Mouse (Mus musculus) hindbrain, postnatal 0 days (tissue): ENCODE data around the gene Cldn18. TPM values are rescaled to one million over a fixed set of nuclear protein-coding genes. Genes with fewer than 3 reads are reported as not detected.

Source experiments
- ATAC-seq: fragments of 200-750 bp; cut with Nextera tagmentation; 2 replicates; pipeline ENCODE4 v1.8.0; 2017; ENCODE audit warnings: mild to moderate bottlenecking, moderate TSS enrichment, moderate library complexity
- DNase-seq: peaks from one replicate; pipeline ENCODE4 v3.0.0-alpha.2; 2015; ENCODE audit warnings: low spot score
- H3K27ac ChIP-seq: fragments of 300-500 bp; sonication (generic); 2 replicates; pipeline ENCODE4 v1.5.1; 2014; ENCODE audit warnings: mild to moderate bottlenecking
- H3K27me3 ChIP-seq: fragments of 300-500 bp; sonication (generic); 2 replicates; pipeline ENCODE4 v1.6.1; 2014; ENCODE audit warnings: low read length, mixed read lengths; ENCODE audit not compliant: insufficient read depth
- H3K36me3 ChIP-seq: fragments of 300-500 bp; sonication (generic); 2 replicates; pipeline ENCODE4 v1.6.1; 2014; ENCODE audit warnings: low read length, mixed read lengths; ENCODE audit not compliant: insufficient read depth
- H3K4me1 ChIP-seq: fragments of 300-500 bp; sonication (generic); 2 replicates; pipeline ENCODE4 v1.6.1; 2014; ENCODE audit warnings: antibody characterized with exemption, low read length, mixed read lengths; ENCODE audit not compliant: insufficient read depth
- H3K4me2 ChIP-seq: fragments of 300-500 bp; sonication (generic); 2 replicates; pipeline ENCODE4 v1.6.1; 2014; ENCODE audit warnings: low read depth, mild to moderate bottlenecking, low read length, moderate library complexity, mixed read lengths
- H3K4me3 ChIP-seq: fragments of 300-500 bp; sonication (generic); 2 replicates; pipeline ENCODE4 v1.5.1; 2014; ENCODE audit warnings: low read length
- H3K9ac ChIP-seq: fragments of 300-500 bp; sonication (generic); replicated peaks from 2 replicates; pipeline ENCODE4 v1.6.1; 2014; ENCODE audit warnings: mild to moderate bottlenecking, low read length, moderate library complexity, mixed read lengths
- H3K9me3 ChIP-seq: fragments of 300-500 bp; sonication (generic); 2 replicates; pipeline ENCODE4 v1.6.1; 2016; ENCODE audit warnings: low read length, mixed read lengths
- CTCF ChIP-seq: IDR thresholded peaks from 2 replicates; pipeline ENCODE4 v1.5.1; 2016; ENCODE audit warnings: antibody characterized with exemption, control low read depth, low read depth
- WGBS: fragments of 180-500 bp; shearing (Covaris S2); extraction: QIAGEN DNeasy Blood & Tissue Kit; methylation state at CpG from one replicate; pipeline ENCODE4 v1.1.7; 2014; 5-methylcytosine and 5-hydroxymethylcytosine counted together
- polyA plus RNA-seq: library from polyadenylated mRNA; unstranded; fragments of >200 nt; fragmentation: Nextera tagmentation; extraction: Ambion mirVana; gene quantifications from 2 replicates; pipeline ENCODE4 v1.2.1, GENCODE M21; 2015
- total RNA-seq: library from RNA; depleted of rRNA; stranded (reverse); fragments of >200 nt; gene quantifications from 2 replicates; pipeline ENCODE4 v1.2.3, GENCODE M21; 2014

Gene Cldn18
- total and polyA plus RNA-seq, 2 experiments from 2014 or later, result not detected

DNA sequence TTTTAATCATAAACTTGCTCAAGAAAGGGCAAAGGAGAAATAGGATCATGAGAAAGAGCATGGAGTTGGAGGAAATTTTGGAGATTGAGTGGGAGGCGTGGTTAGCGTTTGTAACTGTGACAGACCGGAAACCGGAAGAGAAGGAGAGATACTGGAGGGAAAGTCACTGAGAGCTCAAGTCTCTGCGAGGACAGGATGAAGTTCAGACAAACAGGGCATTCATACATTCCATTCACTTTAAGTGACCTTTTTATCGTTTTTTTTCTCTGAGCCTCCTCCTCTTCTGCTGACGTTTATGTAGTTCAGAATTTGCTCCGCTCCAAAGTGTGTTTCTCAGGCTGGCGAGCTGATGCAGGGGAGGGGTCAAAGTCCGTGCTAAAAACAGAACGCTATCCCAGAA, 10.8 kb upstream of the Cldn18 start:
- H3K4me3 ChIP-seq, result no peak overlapping the region

DNA sequence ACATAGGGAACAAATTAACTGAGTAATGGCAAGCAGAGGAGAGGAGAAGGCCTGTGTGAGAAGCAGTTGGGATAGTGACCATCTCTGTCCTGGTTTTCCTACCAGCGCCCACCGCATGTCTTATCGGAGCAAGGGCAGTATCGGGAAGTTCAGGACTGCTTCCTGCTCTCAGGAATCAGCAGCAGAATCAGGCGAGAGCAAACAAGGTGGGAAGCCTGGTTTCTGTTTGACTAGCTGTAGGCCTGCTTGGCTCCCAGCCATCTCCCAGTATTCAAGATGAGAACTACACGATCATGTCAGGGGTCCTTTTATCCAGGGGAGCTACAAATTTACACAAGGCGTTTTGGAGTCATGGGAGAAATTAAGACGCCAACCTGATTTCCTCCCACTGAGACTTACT, 8.2 kb upstream of the Cldn18 start:
- TF ChIP-seq CTCF, result no peak
- no peak overlapping the region for H3K9ac ChIP-seq
- H3K4me1 ChIP-seq, result no peaks in the 10 kb centered on the region
- 74% methylated on average over 8 of the region's 8 CpGs for WGBS
- no peak overlapping the region for H3K4me2 ChIP-seq
- DNase-seq (no peak), ATAC-seq (no peak)
- no peaks in the 10 kb centered on the region for H3K27me3 ChIP-seq
- H3K27ac ChIP-seq, result no peak overlapping the region
- no peaks in the 10 kb centered on the region for H3K9me3 ChIP-seq
- H3K4me3 ChIP-seq, result no peak overlapping the region
- H3K36me3 ChIP-seq, result no peaks in the 10 kb centered on the region

More for the DNA sequence above, 10.8 kb upstream of the Cldn18 start:
- WGBS, result 69% methylated on average over 11 of the region's 11 CpGs
- ATAC-seq, result no peak
- no peak overlapping the region for H3K9ac ChIP-seq
- H3K27ac ChIP-seq, result no peak overlapping the region
- no peak for TF ChIP-seq CTCF
- H3K4me1 ChIP-seq, result no peaks in the 10 kb centered on the region
- no peaks in the 10 kb centered on the region for H3K27me3 ChIP-seq
- no peak overlapping the region for H3K4me2 ChIP-seq
- no peaks in the 10 kb centered on the region for H3K36me3 ChIP-seq
- H3K9me3 ChIP-seq, result no peaks in the 10 kb centered on the region
- DNase-seq, result no peak

DNA sequence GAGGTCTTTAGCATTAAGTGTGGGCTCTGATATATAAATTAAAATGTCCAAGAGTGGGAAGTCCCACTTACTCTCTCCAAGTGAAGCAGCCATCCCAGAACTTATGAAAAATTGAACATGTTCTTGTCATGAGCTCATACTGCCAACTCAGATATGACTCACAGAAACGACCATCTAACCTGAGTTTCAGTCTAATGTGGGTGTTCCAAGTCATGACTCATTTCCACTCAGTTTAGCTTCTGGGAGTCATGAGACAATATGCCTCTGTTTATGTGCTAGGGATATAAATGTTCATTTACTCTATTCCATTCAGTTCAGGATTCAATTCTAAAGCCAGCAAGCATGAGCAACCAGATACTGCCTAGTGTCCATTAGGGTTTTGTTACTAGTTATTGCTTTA, 2.9 kb upstream of the Cldn18 start:
- H3K27me3 ChIP-seq, result no peaks in the 10 kb centered on the region
- H3K4me2 ChIP-seq, result no peak overlapping the region
- H3K4me1 ChIP-seq, result no peaks in the 10 kb centered on the region
- TF ChIP-seq CTCF, result no peak
- no peak for ATAC-seq
- H3K36me3 ChIP-seq, result no peaks in the 10 kb centered on the region
- no peaks in the 10 kb centered on the region for H3K9me3 ChIP-seq
- 44% methylated on average over 1 of the region's 1 CpGs for WGBS
- no peak overlapping the region for H3K9ac ChIP-seq
- DNase-seq, result no peak
- no peak overlapping the region for H3K27ac ChIP-seq
- no peak overlapping the region for H3K4me3 ChIP-seq

DNA sequence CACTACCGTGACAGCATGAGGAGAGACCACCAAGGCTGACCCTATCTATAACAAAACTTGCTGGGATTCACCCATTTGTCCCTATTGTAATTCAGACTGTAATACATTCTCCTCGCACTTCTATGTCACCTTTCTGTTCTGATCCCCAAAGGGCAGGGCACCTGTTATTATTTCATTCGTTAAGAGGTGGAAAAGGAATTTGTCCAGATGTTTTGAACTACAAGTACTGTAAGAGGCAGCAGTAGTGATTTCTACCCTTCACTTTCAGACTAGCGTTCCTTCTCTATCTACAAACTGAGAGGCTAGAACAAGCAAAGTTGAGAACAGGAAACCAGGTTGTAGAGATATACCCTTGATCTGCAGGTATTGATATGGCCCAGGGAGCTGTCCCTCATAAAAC, 6.8 kb downstream of the Cldn18 start:
- H3K4me2 ChIP-seq, result no peak overlapping the region
- H3K9me3 ChIP-seq, result no peaks in the 10 kb centered on the region
- no peaks in the 10 kb centered on the region for H3K27me3 ChIP-seq
- no peak overlapping the region for H3K9ac ChIP-seq
- no peak for ATAC-seq
- no peak for DNase-seq
- no peaks in the 10 kb centered on the region for H3K4me1 ChIP-seq
- no peak overlapping the region for H3K4me3 ChIP-seq
- H3K27ac ChIP-seq, result no peak overlapping the region
- 86% methylated on average over 4 of the region's 4 CpGs for WGBS
- TF ChIP-seq CTCF, result no peak
- H3K36me3 ChIP-seq, result no peaks in the 10 kb centered on the region

DNA sequence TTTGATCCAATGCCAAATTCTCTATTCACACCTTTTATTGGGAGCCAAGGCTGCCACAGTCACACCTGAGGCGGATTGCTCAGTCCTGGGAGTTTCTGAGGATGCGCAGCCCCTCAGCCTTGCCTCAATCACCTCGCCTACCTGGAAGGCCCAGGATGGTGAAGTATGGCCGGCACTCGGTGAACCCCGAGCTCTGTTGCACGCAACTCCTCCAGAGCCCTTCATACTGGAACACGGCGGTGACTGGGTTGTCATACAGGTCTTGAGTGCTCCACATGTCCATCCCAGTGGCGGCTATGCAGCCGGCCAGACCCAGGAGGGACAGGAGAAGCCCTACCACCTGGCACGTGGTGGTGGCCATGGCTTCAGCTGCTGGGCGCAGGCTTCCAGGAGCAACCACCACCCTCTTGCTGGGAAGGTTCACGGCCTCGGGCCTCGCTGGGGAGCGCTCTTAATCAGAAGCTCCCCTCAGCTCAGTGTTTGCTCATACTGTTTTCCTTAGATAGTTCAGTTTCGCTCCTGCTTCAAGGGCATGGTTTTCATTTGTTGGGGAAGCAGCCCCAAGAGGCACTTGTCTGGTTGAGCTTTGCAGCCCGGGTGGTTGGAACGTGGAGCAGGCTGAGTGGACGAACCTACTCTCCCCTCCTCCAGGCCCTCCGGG, 7.3 kb downstream of the Cldn18 start:
- DNase-seq (no peak), ATAC-seq (no peak)
- no peaks in the 10 kb centered on the region for H3K4me1 ChIP-seq
- no peak overlapping the region for H3K4me2 ChIP-seq
- no peaks in the 10 kb centered on the region for H3K9me3 ChIP-seq
- TF ChIP-seq CTCF, result no peak
- H3K27ac ChIP-seq, result no peak overlapping the region
- WGBS, result 92% methylated on average over 22 of the region's 22 CpGs
- H3K36me3 ChIP-seq, result no peaks in the 10 kb centered on the region
- no peaks in the 10 kb centered on the region for H3K27me3 ChIP-seq
- H3K9ac ChIP-seq, result no peak overlapping the region
- H3K4me3 ChIP-seq, result no peak overlapping the region

DNA sequence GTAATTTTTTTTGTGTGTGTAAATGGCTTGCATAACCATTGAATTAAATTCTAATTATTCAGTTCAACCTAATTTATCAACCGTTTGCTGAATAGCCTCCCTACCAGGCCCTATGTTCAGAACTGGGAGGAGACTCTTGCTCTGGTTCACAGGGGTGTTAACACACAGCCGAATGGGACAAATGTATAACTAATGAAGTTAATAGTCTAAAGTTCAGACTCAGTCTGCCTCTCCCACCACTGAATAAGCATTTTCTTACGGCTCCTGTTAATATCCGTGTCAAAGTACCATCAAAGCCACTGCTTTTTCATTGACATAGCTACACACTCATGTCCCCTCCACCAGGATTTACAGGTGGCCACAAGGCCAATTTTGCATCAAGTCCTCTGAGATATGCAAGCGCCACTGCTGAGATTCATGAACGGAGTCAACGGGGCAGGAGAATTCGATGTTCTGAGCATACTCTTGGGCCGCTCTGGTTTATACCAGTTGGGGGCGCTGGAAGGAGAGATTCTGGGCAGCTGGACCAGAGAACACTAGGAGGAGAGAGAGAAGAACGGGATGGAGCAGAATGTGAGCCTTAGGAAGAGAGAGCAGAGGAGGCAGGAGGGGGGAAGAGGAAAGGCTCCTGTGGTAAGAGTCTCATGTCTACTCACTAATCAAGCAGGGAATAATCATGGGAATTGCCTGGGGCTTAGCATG, 9.5 kb downstream of the Cldn18 start:
- DNase-seq (no peak), ATAC-seq (no peak)
- no peak overlapping the region for H3K4me3 ChIP-seq
- no peaks in the 10 kb centered on the region for H3K4me1 ChIP-seq
- no peak overlapping the region for H3K4me2 ChIP-seq
- H3K36me3 ChIP-seq, result no peaks in the 10 kb centered on the region
- H3K9me3 ChIP-seq, result no peaks in the 10 kb centered on the region
- H3K27me3 ChIP-seq, result no peaks in the 10 kb centered on the region
- H3K27ac ChIP-seq, result no peak overlapping the region
- no peak for TF ChIP-seq CTCF
- H3K9ac ChIP-seq, result no peak overlapping the region
- WGBS, result 66% methylated on average over 11 of the region's 11 CpGs

DNA sequence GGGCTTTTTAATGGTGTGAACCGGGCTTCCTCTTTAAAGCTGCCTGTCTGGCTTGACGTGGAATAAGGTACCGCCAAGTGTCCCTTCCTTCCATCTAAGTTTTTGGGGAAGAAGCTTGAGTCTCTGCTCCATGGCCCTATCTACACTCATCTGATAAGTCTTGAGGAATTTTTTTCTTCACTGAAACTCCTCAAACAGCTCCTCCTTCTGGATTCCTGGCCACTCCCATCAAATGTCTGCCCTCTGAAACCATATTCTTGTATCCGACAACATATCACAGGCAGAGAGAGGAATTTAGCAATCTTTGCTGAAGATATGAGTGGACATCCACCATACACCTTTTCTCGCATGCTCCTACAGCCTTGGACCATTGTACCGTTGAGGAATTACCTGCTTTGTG, 10.8 kb downstream of the Cldn18 start:
- no peak overlapping the region for H3K4me3 ChIP-seq
- no peak overlapping the region for H3K9ac ChIP-seq
- ATAC-seq (no peak), DNase-seq (no peak)
- H3K9me3 ChIP-seq, result no peaks in the 10 kb centered on the region
- 90% methylated on average over 6 of the region's 6 CpGs for WGBS
- no peak for TF ChIP-seq CTCF
- H3K4me2 ChIP-seq, result no peak overlapping the region
- no peaks in the 10 kb centered on the region for H3K27me3 ChIP-seq
- no peaks in the 10 kb centered on the region for H3K36me3 ChIP-seq
- H3K27ac ChIP-seq, result no peak overlapping the region
- no peaks in the 10 kb centered on the region for H3K4me1 ChIP-seq
